Mouse (Mus musculus) midbrain, embryonic 14.5 days (tissue): ENCODE data around the gene Csgalnact2. TPM values are rescaled to one million over a fixed set of nuclear protein-coding genes. Genes with fewer than 3 reads are reported as not detected.

Experiments
- ATAC-seq: fragments of 200-750 bp; cut with Nextera tagmentation; 2 replicates; pipeline ENCODE4 v1.8.0; 2017; ENCODE audit warnings: moderate number of reproducible peaks, moderate library complexity; ENCODE audit not compliant: low FRiP score, low TSS enrichment
- DNase-seq: peaks from one replicate; pipeline ENCODE4 v3.0.0-alpha.2; 2015
- H3K27ac ChIP-seq: fragments of 300-500 bp; sonication (generic); replicated peaks from 2 replicates; pipeline ENCODE4 v1.5.1; 2014; ENCODE audit warnings: mild to moderate bottlenecking, low read depth, low read length, moderate library complexity
- H3K27me3 ChIP-seq: fragments of 300-500 bp; sonication (generic); 2 replicates; pipeline ENCODE4 v1.6.1; 2014; ENCODE audit warnings: low read length, control low read depth, mixed read lengths; ENCODE audit not compliant: control insufficient read depth, insufficient read depth
- H3K36me3 ChIP-seq: fragments of 300-500 bp; sonication (generic); 2 replicates; pipeline ENCODE4 v1.6.1; 2014; ENCODE audit warnings: low read length, control low read depth; ENCODE audit not compliant: control insufficient read depth, insufficient read depth
- H3K4me1 ChIP-seq: fragments of 300-500 bp; sonication (generic); 2 replicates; pipeline ENCODE4 v1.6.1; 2014; ENCODE audit warnings: mild to moderate bottlenecking, antibody characterized with exemption, low read length, control low read depth; ENCODE audit not compliant: control insufficient read depth, insufficient read depth
- H3K4me2 ChIP-seq: fragments of 300-500 bp; sonication (generic); 2 replicates; pipeline ENCODE4 v1.6.1; 2014; ENCODE audit warnings: mild to moderate bottlenecking, low read length, moderate library complexity
- H3K4me3 ChIP-seq: fragments of 300-500 bp; sonication (generic); replicated peaks from 2 replicates; pipeline ENCODE4 v1.5.1; 2014; ENCODE audit warnings: low read depth, low read length
- H3K9ac ChIP-seq: fragments of 300-500 bp; sonication (generic); replicated peaks from 2 replicates; pipeline ENCODE4 v1.6.1; 2014; ENCODE audit warnings: mild to moderate bottlenecking, low read length, moderate library complexity
- H3K9me3 ChIP-seq: fragments of 300-500 bp; sonication (generic); 2 replicates; pipeline ENCODE4 v1.6.1; 2016; ENCODE audit warnings: low read length, control low read depth, mixed read lengths; ENCODE audit not compliant: control insufficient read depth
- WGBS: fragments of 180-500 bp; shearing (Covaris S2); extraction: QIAGEN DNeasy Blood & Tissue Kit; methylation state at CpG from one replicate; pipeline ENCODE4 v1.1.7; 2014; 5-methylcytosine and 5-hydroxymethylcytosine counted together
- polyA plus RNA-seq: library from polyadenylated mRNA; unstranded; fragments of >200 nt; fragmentation: Nextera tagmentation; extraction: Ambion mirVana; gene quantifications from 2 replicates; pipeline ENCODE4 v1.2.1, GENCODE M21; 2014

Csgalnact2 gene
- polyA plus RNA-seq, 1 experiment from 2014 or later = 12.0 TPM

DNA sequence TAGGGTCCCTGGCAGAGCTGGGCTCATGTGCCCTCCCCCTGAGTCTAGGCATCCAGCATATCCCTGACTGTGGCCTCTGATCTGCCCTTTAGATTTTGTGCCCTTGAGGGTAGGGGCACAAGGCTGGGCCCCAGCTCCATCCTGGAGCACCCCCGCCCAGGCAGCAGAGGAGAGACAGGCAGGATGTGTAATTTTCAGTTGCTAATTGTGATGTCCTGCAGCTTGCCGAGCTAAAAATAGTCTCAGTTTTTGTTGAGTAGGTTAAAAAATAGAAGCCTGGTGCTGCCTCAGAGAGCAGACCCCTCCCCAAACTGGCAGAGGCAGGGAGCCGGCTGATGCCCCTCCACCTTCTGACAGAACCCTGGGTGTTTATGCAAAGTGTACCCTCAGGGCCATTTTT, 64.8 kb downstream of the Csgalnact2 start:
- no peak for DNase-seq

DNA sequence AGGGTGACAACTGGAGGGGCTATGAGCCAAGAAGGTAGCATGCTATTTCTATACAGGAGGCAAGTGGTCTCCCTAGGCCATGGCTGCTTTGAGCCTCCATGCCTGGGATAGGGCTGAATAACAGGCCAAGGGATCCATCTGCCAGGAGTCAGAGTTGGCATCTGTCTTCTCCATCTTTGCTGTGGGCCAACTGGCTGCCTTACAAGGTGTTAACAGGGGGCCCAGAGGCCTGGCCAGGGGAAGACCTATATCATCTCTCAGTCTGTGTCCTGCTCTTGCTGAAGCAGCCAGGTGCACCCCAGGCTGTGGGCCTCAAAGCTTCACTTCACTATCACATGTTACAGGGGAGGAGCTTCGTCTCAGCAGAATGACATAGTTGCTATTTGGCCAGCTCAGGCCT, 66.8 kb downstream of the Csgalnact2 start:
- H3K9me3 ChIP-seq = no peaks in the 10 kb centered on the region
- H3K4me1 ChIP-seq = peaks cover 7% of the 10 kb centered on the region; the same call in 1 of the 2 replicates
- WGBS = 81% methylated on average over 1 of the region's 1 CpGs
- no peak overlapping the region for H3K4me3 ChIP-seq
- no peak overlapping the region for H3K4me2 ChIP-seq
- DNase-seq (no peak), ATAC-seq (no peak)
- H3K36me3 ChIP-seq = no peaks in the 10 kb centered on the region
- no peak overlapping the region for H3K9ac ChIP-seq
- H3K27me3 ChIP-seq = no peaks in the 10 kb centered on the region
- H3K27ac ChIP-seq = no peak overlapping the region

More for the DNA sequence above, 64.8 kb downstream of the Csgalnact2 start:
- no peaks in the 10 kb centered on the region for H3K27me3 ChIP-seq
- ATAC-seq = no peak
- no peak overlapping the region for H3K9ac ChIP-seq
- H3K4me1 ChIP-seq = peaks cover 11% of the 10 kb centered on the region; the same call in 1 of the 2 replicates
- H3K4me3 ChIP-seq = no peak overlapping the region
- WGBS = 58% methylated on average over 3 of the region's 3 CpGs
- no peak overlapping the region for H3K27ac ChIP-seq
- H3K9me3 ChIP-seq = no peaks in the 10 kb centered on the region
- no peak overlapping the region for H3K4me2 ChIP-seq
- no peaks in the 10 kb centered on the region for H3K36me3 ChIP-seq

DNA sequence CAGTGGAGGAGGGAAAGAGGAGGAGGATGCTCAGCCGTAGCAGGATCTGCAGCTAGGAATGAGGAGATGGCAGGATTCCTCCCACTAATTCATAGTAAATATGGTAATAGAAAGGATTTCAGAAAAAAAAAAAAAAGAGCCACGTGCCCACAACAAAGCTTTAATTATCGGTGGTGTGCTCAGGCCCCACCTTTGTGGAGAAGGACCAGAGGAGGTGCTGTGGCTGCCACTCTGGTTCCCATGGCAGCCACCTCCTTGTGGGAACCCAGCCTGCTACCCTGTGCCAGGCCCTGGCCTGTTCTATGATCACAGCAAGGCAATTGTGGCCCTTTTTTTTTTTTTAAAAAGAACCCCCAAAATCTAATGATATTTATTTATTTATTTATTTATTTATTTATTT, 67.5 kb downstream of the Csgalnact2 start:
- no peaks in the 10 kb centered on the region for H3K36me3 ChIP-seq
- no peaks in the 10 kb centered on the region for H3K9me3 ChIP-seq
- H3K9ac ChIP-seq = no peak overlapping the region
- H3K4me2 ChIP-seq = no peak overlapping the region
- no peak overlapping the region for H3K4me3 ChIP-seq
- H3K27me3 ChIP-seq = no peaks in the 10 kb centered on the region
- H3K4me1 ChIP-seq = peaks cover 12% of the 10 kb centered on the region; the same call in 1 of the 2 replicates
- DNase-seq = no peak
- no peak overlapping the region for H3K27ac ChIP-seq
- ATAC-seq = no peak
- 48% methylated on average over 3 of the region's 3 CpGs for WGBS

DNA sequence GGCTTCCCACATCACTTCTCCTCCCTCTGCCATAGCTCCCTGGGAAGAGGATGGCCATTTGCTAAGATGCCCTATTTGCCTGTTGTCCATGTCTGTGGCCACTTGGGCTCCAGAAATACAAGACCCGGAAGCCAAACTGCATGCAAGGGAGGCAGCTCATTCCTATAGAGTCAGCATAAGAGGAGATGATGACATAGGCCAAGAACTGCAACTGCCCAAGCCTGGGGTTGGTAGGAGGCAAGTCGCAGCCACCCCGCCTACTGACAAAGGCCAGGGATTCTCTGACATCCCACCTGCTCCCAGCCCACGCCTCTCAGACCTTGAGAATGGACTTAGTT, 68.0 kb downstream of the Csgalnact2 start:
- ATAC-seq = no peak
- Histone ChIP-seq H3K36me3 (no peaks in the 10 kb centered on the region), H3K4me3 (no peak overlapping the region), H3K27me3 (no peaks in the 10 kb centered on the region), H3K4me2 (no peak overlapping the region), H3K9ac (no peak overlapping the region), H3K4me1 (peaks cover 17% of the 10 kb centered on the region; the same call in 1 of the 2 replicates), H3K27ac (no peak overlapping the region), H3K9me3 (no peaks in the 10 kb centered on the region)
- DNase-seq = no peak
- 83% methylated on average over 4 of the region's 4 CpGs for WGBS

DNA sequence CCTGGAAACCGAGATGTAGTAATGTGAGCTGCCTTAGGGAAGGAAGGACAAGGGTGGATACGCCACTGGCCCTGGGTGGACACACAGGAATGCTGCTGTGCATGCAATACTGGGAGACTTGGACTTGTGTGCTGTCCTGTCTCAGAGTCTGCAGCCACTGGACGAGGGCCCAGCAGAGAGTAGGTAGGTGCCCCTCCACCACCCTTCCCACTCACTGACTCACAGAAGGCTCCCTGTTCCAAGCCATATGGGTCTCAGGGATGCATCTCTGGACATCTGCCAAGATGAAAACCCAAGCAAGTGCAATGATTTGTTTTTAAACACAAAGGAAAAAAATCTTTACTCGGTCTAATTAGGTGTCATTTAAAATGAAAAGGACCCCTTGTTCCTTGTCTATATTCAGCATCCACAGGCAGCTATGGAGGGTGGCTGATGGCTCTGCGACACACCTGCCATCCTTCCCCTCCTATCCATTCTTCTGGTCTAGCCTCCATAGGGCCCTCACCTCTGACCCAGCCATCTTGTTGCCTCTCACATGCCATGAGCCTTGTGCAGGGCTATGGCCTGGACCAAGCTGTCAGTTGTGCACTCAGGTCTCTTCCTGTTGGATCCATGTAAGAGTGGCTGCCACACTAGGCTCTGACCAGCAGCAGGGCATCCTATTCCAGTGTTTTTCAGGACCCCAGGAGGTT, 68.5 kb downstream of the Csgalnact2 start:
- no peak overlapping the region for H3K4me2 ChIP-seq
- WGBS = 76% methylated on average over 5 of the region's 5 CpGs
- peaks cover 18% of the 10 kb centered on the region; the same call in 1 of the 2 replicates for H3K4me1 ChIP-seq
- no peaks in the 10 kb centered on the region for H3K9me3 ChIP-seq
- no peak overlapping the region for H3K9ac ChIP-seq
- DNase-seq = no peak
- ATAC-seq = no peak
- H3K36me3 ChIP-seq = no peaks in the 10 kb centered on the region
- H3K4me3 ChIP-seq = no peak overlapping the region
- H3K27me3 ChIP-seq = no peaks in the 10 kb centered on the region
- no peak overlapping the region for H3K27ac ChIP-seq

DNA sequence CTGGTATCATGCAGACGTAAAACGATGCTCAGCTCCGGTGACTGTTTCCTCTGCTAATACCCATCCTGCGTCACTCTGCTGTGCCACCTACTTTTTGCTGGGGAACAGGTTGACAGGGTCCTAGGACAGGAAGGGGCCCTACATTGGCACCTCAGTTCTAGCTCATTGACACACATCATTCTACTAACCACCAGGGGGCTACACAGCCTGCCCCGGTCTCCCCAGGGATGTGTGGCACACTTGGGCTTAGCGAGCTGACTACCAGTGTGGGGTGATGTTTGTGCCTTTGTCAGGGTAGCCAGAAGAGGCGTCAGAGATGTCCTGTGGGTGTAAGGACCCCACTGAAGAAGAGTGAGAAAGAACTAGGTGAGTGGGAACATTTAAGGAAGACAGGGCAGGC, 71.2 kb downstream of the Csgalnact2 start:
- H3K9ac ChIP-seq = no peak overlapping the region
- WGBS = 68% methylated on average over 7 of the region's 7 CpGs
- no peaks in the 10 kb centered on the region for H3K9me3 ChIP-seq
- no peaks in the 10 kb centered on the region for H3K36me3 ChIP-seq
- peaks cover 11% of the 10 kb centered on the region; the same call in 1 of the 2 replicates for H3K4me1 ChIP-seq
- ATAC-seq = no peak
- H3K27me3 ChIP-seq = no peaks in the 10 kb centered on the region
- H3K4me3 ChIP-seq = no peak overlapping the region
- no peak overlapping the region for H3K27ac ChIP-seq
- no peak for DNase-seq
- no peak overlapping the region for H3K4me2 ChIP-seq

DNA sequence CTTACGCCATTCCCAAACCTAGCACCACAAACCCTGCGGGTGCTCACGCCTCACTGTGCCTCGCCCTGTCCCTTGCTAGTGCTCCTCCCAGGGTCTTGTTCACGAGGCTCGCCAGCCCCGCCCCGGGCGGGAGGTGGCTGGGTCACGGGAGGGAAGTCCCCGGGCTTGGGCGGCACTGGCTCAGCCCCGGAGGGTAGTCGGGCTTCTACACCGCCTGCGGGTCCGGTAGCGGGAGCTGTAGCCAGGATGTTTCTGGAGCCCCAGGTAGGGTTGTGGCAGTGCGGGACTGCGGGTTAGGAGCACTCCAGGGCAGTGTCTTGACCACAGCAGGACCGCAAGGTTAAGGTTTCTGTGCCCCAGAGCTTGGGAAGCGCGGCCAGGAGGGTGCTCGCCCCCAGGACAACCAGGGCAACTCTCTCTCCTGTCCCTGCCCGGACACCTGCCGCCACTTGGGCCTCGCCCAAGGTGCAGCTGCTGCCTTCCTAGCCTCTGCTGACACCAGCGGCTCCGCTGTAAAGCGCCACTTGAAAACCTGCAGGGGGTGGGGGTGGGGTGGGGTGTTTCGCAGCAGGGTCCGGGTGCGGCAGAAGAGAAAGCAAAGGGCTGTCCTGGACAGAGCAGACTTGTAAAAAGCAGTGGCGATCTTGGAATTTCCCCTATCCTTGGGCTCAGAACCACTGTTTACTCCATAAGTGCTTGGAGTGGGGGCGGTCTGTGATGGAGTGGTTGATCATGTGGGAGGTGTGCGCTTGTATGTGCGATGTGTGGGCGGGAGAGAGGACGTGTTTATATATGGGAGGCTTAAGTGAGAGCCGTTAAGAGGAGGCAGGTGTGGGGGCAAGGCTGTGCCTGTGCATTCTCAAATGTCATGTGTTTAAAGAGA, 72.5 kb downstream of the Csgalnact2 start:
- WGBS = 3% methylated on average over 40 of the region's 40 CpGs
- Histone ChIP-seq H3K4me2 (peak overlapping the region; percentile 98), H3K4me3 (peak overlapping the region; percentile 47), H3K27me3 (no peaks in the 10 kb centered on the region), H3K4me1 (peaks cover 11% of the 10 kb centered on the region; the same call in 1 of the 2 replicates), H3K9me3 (no peaks in the 10 kb centered on the region), H3K36me3 (no peaks in the 10 kb centered on the region), H3K27ac (no peak overlapping the region), H3K9ac (peak overlapping the region; percentile 70)
- peak; percentile 59 for DNase-seq
- ATAC-seq = peak; percentile 64

DNA sequence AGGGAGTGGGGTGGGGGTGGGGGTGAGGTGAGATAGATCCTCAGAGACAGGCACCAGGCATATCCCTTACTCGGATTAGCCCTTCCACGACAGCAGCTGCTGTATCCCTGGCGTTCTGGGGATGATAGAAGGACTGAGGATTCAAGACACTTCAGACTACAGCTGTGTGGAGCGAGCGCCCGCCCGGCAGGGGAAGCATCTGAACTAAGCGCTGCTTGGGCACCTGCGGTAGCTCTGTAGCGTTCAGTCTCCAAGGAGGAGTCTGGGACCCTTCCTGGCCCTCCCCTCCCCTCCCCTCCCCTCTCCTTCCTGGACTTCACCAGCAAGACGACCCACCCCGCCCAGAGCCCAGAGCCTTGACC, 73.1 kb downstream of the Csgalnact2 start:
- H3K27ac ChIP-seq = no peak overlapping the region
- no peaks in the 10 kb centered on the region for H3K9me3 ChIP-seq
- DNase-seq (peak; percentile 68), ATAC-seq (0 out of 2 replicates have a peak, but pooled peaks have one; percentile 3)
- peak overlapping the region; percentile 70 for H3K9ac ChIP-seq
- peaks cover 11% of the 10 kb centered on the region; the same call in 1 of the 2 replicates for H3K4me1 ChIP-seq
- peak overlapping the region; percentile 47 for H3K4me3 ChIP-seq
- no peaks in the 10 kb centered on the region for H3K27me3 ChIP-seq
- WGBS = 0% methylated on average over 10 of the region's 12 CpGs
- peak overlapping the region; percentile 98 for H3K4me2 ChIP-seq
- no peaks in the 10 kb centered on the region for H3K36me3 ChIP-seq
